Mouse (Mus musculus) frontal cortex, postnatal 25 days (tissue): ENCODE data around the gene Mrpl41.

Source experiments
- DNase-seq, 2 experiments: peaks; one replicate each; pipeline ENCODE4 v3.0.0; 2022; ENCODE audit warnings: low spot score in 2 of 2

Gene Mrpl41

GRCm38 (mm10) chr2:24935057-24935796 is 39.7 kb downstream of the Mrpl41 start, which contains the start of gene Arrdc1:
Gene Arrdc1, minus strand, starts transcription at chr2:24935252.
- DNase-seq = peak; percentile 50 to 65

DNA sequence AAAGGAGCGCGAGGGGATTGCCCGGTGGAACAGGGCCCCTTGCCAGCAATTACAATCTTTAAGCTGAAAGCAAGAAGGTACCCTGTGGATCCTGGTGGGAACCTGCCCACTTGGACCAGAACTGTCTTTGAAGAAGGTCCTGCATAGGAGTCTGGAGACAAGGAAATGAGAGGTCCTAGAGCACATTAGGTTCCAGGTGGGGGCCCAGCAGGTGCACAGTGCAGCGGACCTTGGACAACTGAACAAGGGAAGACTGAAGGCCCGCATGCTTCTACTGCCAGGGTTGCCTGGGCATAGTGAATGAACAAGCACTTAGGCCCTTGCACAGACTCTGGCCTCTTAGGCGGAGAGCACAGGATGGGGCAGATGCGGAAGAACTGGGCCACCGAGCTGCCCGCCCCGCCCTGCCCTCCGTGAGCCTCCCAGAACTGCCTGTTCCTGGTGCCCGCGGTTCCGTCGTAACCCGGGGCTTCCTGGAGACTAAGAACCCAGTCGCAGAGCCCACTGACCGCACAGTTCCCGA is 40.4 kb downstream of the Mrpl41 start:
- no peak for DNase-seq

- no peak for DNase-seq
These were observed 45.3 kb downstream of the Mrpl41 start for GRCm38 (mm10) chr2:24929593-24929992.

DNA sequence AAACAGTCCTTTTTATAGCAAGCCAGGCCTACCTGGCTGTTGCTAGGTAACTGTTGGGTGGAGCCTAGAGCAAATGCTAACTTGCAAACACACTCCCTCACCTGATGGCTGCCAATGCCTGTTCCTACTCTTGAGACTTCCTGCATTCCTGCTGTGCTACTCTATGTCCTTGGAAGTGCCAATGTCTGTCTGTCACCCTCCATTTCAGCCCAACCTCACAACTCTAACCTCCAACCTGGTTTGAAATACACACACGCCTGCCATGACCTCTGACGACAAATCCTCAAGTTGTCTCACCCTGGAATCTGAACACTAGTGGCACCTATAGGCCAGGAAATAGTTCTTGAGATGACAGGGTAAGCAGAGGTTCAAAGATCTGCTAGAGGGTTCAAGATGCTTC is 45.8 kb downstream of the Mrpl41 start:
- DNase-seq = no peak

DNA sequence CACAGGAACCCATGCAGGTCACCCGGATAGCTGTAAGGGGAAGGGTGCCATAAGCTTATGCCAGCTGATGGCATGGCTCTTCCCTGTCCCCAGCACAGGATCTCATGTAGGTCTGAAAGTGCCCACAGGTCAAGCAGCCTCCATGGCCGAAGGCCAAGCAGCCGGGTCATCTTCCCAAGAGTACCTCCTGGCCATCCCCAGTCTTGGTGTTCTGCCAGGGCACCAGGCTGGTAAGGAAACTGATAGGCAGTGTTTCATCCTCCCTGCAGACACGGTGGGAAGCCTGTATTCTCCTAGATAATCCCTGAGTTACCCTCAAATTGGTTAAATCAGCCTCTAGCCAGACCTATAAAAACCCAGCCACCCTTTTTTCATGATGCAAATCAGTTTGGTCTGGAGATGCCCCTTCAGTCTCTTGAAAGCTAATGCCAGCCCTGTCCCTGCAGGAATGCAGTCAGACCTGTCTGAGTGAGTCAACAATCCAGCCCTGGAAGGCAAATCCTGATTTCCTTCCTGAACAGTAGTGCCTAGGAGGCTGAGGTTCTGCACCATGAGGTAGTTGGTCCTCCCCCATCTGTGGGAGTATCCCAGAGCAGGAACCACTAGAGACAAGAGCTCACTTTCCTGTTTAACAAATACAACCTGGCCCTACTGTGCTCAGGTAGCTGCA is 47.0 kb downstream of the Mrpl41 start:
- DNase-seq = no peak

GRCm38 (mm10) chr2:24926965-24927358 is 47.9 kb downstream of the Mrpl41 start:
- no peak for DNase-seq

GRCm38 (mm10) chr2:24926345-24926964 is 48.4 kb downstream of the Mrpl41 start:
- DNase-seq = no peak

- no peak for DNase-seq
These were observed 49.6 kb downstream of the Mrpl41 start for GRCm38 (mm10) chr2:24925284-24925683.
